Mouse (Mus musculus): ENCODE measurements around the gene Vps26c.

DNA sequence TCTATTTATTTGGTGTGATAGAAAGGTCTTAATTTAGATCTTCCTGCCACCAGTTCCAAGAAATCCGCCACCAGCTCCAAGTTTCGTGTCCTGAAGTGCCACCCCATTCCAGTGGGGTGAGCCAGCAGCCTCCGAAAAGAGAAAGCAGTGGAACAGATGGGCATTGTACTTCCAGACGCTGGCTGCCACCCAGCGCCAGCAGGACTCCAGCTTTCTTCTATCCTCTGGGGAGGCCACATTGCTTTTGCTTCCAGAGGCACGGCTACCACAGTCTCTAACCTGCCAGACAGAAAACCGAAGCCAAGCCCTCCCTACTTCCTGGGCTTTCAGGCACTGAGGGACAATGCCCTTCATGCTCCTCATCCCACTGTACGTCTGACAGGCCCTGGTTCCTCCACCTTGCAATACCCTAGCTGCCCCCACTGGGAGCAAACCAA lies 54.1 kb downstream of the Vps26c start:
- TF ChIP-seq CTCF (IDR thresholded peaks at IDR 0.05; ENCODE audit: extremely low read depth, insufficient read depth, low read length), result no peak
- TF ChIP-seq POLR2A (IDR thresholded peaks at IDR 0.05; ENCODE audit: extremely low read depth, insufficient read depth, low read length), result no peak
